Mouse (Mus musculus) ES-E14 (cell line): ENCODE measurements at regions not wholly inside any gene's neighbourhood (a gene's known extent, or its start where the extent isn't known, plus 50 kb on each side); places are given as distances from the start of the nearest gene placed in this dataset.
A peak's percentile ranks its signal among the peaks of the same experiment; 100 is the strongest.

Experiments used
- DNase-seq: peaks from one replicate; pipeline ENCODE4 v3.0.0-alpha.2; 2013; ENCODE audit warnings: low read depth, low spot score
- H3K27ac ChIP-seq: 2 replicates; pipeline ENCODE4 v1.5.1; 2012; ENCODE audit warnings: low read depth, mild to moderate bottlenecking, low read length, moderate library complexity, mixed read lengths; ENCODE audit not compliant: poor library complexity, insufficient read depth, severe bottlenecking
- H3K36me3 ChIP-seq: 2 replicates; pipeline ENCODE4 v1.6.1; 2012; ENCODE audit warnings: mild to moderate bottlenecking, low read length, moderate library complexity, mixed read lengths; ENCODE audit not compliant: control insufficient read depth, poor library complexity, insufficient read depth, severe bottlenecking
- H3K4me1 ChIP-seq, 2 experiments: fragments of 150-350 bp in 1 of 2; sonication (generic) in 1 of 2; 2 replicates each; pipeline ENCODE4 v1.6.1; 2012; ENCODE audit warnings: low read length in 2 of 2, mild to moderate bottlenecking in 1 of 2, mixed read lengths in 1 of 2; ENCODE audit not compliant: control insufficient read depth in 2 of 2, insufficient read depth in 2 of 2, poor library complexity in 1 of 2
- H3K4me3 ChIP-seq, 2 experiments: fragments of 150-350 bp in 1 of 2; sonication (generic) in 1 of 2; 2 replicates each; pipeline ENCODE4 v1.5.1; 2012; ENCODE audit warnings: low read length in 2 of 2, low read depth in 1 of 2, mild to moderate bottlenecking in 1 of 2, mixed read lengths in 1 of 2; ENCODE audit not compliant: insufficient read depth in 1 of 2, poor library complexity in 1 of 2, severe bottlenecking in 1 of 2
- H3K9ac ChIP-seq: 2 replicates; pipeline ENCODE4 v1.6.1; 2012; ENCODE audit warnings: low read depth, mild to moderate bottlenecking, low read length, mixed read lengths; ENCODE audit not compliant: poor library complexity, insufficient read depth, severe bottlenecking
- H3K9me3 ChIP-seq: fragments of 150-350 bp; sonication (generic); 2 replicates; pipeline ENCODE4 v1.6.1; 2012; ENCODE audit warnings: low read depth, mild to moderate bottlenecking, low read length; ENCODE audit not compliant: control insufficient read depth, insufficient read depth
- CHD2 ChIP-seq: IDR thresholded peaks from 2 replicates; pipeline ENCODE4 v1.6.1; 2014; ENCODE audit warnings: mild to moderate bottlenecking, low read depth, low read length, inconsistent platforms
- HCFC1 ChIP-seq: IDR thresholded peaks from 2 replicates; pipeline ENCODE4 v1.6.1; 2012; ENCODE audit warnings: low read length, inconsistent platforms, borderline replicate concordance; ENCODE audit not compliant: insufficient read depth
- MAFK ChIP-seq: IDR thresholded peaks from 2 replicates; pipeline ENCODE4 v1.6.1; 2014; ENCODE audit warnings: mild to moderate bottlenecking, low read depth, low read length, inconsistent platforms; ENCODE audit not compliant: insufficient read depth
- ZC3H11A ChIP-seq: IDR thresholded peaks from 2 replicates; pipeline ENCODE4 v1.6.1; 2012; ENCODE audit warnings: low read depth, mild to moderate bottlenecking, inconsistent platforms, low read length, borderline replicate concordance
- ZNF384 ChIP-seq: IDR thresholded peaks from 2 replicates; pipeline ENCODE4 v1.6.1; 2012; ENCODE audit warnings: low read depth, low read length, inconsistent platforms
- in situ Hi-C, 2 experiments: fragments of 600-800 bp; cut with MboI; formaldehyde crosslinking; loops; one replicate each; pipeline ENCODE4 v1.15.1; 2025; ENCODE audit warnings: low sequenced_read_pairs in 2 of 2, inconsistent platforms in 1 of 2; ENCODE audit not compliant: unreplicated experiment in 2 of 2

DNA sequence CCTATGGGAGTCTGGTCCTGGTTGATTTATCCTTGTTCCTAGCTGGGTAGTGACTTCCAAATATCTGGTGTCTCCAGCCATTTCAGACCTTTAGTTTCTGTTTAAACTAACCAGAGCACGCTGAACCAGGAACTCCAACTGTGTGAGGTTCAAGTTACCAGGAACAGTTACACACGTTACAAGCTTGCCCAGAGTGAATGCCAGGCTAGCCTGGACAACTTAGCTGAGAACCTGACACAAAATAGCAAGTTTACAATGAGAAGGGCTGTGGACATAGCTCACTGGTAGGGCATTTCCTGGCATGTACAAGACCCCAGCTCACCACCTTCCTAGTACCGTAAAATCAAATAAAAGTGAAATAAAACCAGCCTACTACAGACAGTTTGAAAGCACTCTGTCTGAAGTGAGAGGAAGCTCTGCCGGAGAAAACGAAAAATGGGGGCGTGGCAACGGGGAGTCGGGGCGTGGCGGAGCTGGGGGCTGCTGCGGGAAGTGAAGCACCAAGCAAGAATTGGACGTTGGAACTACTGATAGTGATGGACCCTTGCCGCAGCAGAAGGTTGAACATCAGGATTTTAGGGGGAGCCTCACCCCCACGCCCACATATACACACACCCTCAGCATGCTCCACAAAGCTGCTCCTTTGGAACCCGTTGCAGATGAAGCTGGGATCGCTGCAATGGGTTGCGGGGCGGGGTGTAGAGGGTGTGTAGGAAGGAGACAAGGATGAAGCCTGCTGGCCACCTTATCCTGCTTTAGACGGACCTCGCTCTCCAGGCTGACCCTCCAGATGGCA is 239.3 kb downstream of the Lrfn2 start:
- peak; percentile 15 for DNase-seq
- Histone ChIP-seq H3K9ac (no peak overlapping the region), H3K36me3 (no peaks in the 10 kb centered on the region), H3K9me3 (no peaks in the 10 kb centered on the region), H3K27ac (no peak overlapping the region), H3K4me3 (peak overlapping the region; percentile 5 to 42; a peak in 3 of 4 replicates), H3K4me1 (peaks cover 5% of the 10 kb centered on the region in 2 experiments; a peak in 2 of 4 replicates)
- in situ Hi-C loops, result no loop called here
- TF ChIP-seq MAFK (no peak), ZC3H11A (no peak), HCFC1 (no peak), CHD2 (no peak), ZNF384 (no peak)

GRCm38 (mm10) chr17:49172052-49172799 is 240.0 kb downstream of the Lrfn2 start:
- H3K9ac ChIP-seq, result no peak overlapping the region
- H3K36me3 ChIP-seq, result no peaks in the 10 kb centered on the region
- H3K27ac ChIP-seq, result no peak overlapping the region
- DNase-seq, result no peak
- H3K4me1 ChIP-seq, result peaks cover 5% of the 10 kb centered on the region in 2 experiments; a peak in 2 of 4 replicates
- peak overlapping the region; percentile 5 to 42; a peak in 2 of 4 replicates for H3K4me3 ChIP-seq
- in situ Hi-C loops, result no loop called here
- TF ChIP-seq HCFC1 (no peak), ZNF384 (no peak), CHD2 (no peak), ZC3H11A (no peak), MAFK (no peak)
- H3K9me3 ChIP-seq, result no peaks in the 10 kb centered on the region

- no peak overlapping the region for H3K27ac ChIP-seq
- H3K9me3 ChIP-seq, result no peaks in the 10 kb centered on the region
- H3K4me1 ChIP-seq, result peaks cover 5% of the 10 kb centered on the region in 2 experiments; a peak in 2 of 4 replicates
- no peak overlapping the region for H3K9ac ChIP-seq
- TF ChIP-seq HCFC1, result no peak
- no peak for TF ChIP-seq MAFK
- TF ChIP-seq ZNF384, result no peak
- no peak for TF ChIP-seq ZC3H11A
- H3K36me3 ChIP-seq, result no peaks in the 10 kb centered on the region
- no peak overlapping the region for H3K4me3 ChIP-seq
- in situ Hi-C loops, result no loop called here
- DNase-seq, result no peak
Observed at GRCm38 (mm10) chr17:49172800-49173150, 240.6 kb downstream of the Lrfn2 start.

DNA sequence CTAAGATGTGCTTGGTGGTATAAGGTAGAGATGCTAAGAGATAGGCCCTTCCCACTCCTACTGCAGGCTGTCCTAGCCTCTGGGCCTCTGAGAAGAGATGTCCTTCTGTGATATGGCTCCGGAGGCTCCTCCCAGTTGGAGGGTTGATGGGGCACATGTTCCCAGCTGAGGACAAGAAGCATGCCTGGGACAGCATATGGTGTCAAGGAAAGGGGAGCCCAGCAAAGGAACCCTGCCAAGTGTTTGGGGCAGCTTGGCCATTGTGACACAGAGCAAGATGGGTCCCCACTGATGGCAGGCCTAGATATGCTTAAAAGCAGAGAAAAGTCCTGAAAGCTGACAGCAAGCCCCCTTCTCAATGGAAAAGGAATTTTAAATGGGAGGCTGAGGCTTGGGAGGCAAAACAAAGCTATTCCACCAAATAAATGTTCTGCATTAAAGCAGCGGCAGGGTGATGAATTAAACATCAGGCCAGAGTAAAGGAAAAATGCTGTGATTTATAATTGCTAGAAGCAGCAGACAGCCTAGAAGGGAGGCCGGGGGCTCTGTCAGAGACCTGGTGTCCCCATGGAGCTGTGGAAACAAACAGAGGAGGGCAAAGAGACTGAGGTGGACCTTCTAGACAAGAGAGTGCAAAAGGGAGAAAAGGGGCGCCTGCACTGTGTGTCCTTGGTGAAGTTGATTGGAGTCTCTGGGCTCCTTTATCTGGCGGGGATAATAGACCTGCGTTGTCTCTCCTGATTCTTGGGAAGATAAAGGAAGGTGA is 246.0 kb downstream of the Lrfn2 start:
- no peak overlapping the region for H3K27ac ChIP-seq
- no peak for TF ChIP-seq ZNF384
- no peak for TF ChIP-seq MAFK
- TF ChIP-seq CHD2, result no peak
- no peak for TF ChIP-seq ZC3H11A
- TF ChIP-seq HCFC1, result no peak
- H3K4me1 ChIP-seq, result no peaks in the 10 kb centered on the region
- no peaks in the 10 kb centered on the region for H3K9me3 ChIP-seq
- H3K4me3 ChIP-seq, result no peak overlapping the region
- H3K9ac ChIP-seq, result no peak overlapping the region
- no peaks in the 10 kb centered on the region for H3K36me3 ChIP-seq
- in situ Hi-C loops, result loop anchor here (25.0 kb wide), 1 partner anchor 241 kb away; the partner anchor contains the start of gene Lrfn2 (in 2 of the 2)
- DNase-seq, result no peak
